ENCODE assay signal across 12 mouse cellular contexts in the genomic region with DNA sequence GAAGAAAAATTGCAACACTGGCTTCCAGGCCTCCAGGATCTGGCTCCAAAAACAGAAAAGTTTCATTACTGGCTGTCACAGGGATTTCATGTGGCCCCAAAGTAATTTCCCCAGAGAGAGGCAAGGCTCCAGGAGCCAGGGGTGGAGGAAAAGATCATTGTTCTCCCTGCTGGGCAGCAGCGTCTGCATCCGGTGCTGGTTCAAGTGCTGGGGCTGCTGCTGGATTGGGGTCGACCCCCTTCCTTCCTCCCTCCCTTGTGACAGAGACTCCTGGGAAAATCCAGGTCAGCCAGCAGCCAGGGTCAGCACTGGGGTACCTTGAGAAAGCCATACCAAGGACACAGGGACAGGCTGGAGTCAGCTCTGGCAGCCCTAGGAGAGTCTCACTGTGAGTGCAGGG.
A peak's percentile ranks its signal among the peaks of the same experiment; 100 is the strongest.
DNase-seq lines count a peak whose midpoint lies in the region; ATAC-seq and TF ChIP-seq lines count a peak whose summit lies in the region.
"Had no signal": no experiment of that assay in that cellular context is flagged by ENCODE, and none has a peak within 500 bp of the region (broad histone marks: within the 10 kb centered on the region; RNA-seq: fewer than 3 reads in every experiment).

No protein-coding gene starts in this region.

- H3K27me3 ChIP-seq in lung, postnatal 0 days (replicated peaks; ENCODE audit: insufficient read depth, low read length) = no peaks in the 10 kb centered on the region
- H3K27me3 ChIP-seq in hindbrain, embryonic 14.5 days (ENCODE audit: control insufficient read depth, insufficient read depth, low read length) = no peaks in the 10 kb centered on the region

- TF ChIP-seq EP300 in lung, postnatal 0 days (IDR thresholded peaks at IDR 0.05) = no peak

- no peak overlapping the region for H3K4me2 ChIP-seq in lung, postnatal 0 days (replicated peaks; ENCODE audit: low read depth, low read length)
- no peak overlapping the region for H3K4me2 ChIP-seq in hindbrain, embryonic 14.5 days (replicated peaks)

- H3K4me1 ChIP-seq in lung, postnatal 0 days (ENCODE audit: insufficient read depth, low read depth, low read length) = no peaks in the 10 kb centered on the region
- H3K4me1 ChIP-seq in hindbrain, embryonic 14.5 days (replicated peaks; ENCODE audit: control insufficient read depth, insufficient read depth, low read length) = no peaks in the 10 kb centered on the region

- peak; percentile 30 for DNase-seq in gastrocnemius, adult 2 months
- no peak for DNase-seq in gastrocnemius, postnatal 4 days (ENCODE audit: low spot score in 2 of 2)
- DNase-seq in lung, postnatal 0 days (ENCODE audit: low spot score) = peak; percentile 16
- no peak for DNase-seq in lung, postnatal 14 days
- DNase-seq in heart, postnatal 14 days = peak; percentile 19 to 24
- no peak for DNase-seq in ovary, postnatal 36 days (ENCODE audit: low spot score)
- DNase-seq in hindbrain, embryonic 14.5 days (ENCODE audit: low spot score) = no peak
- no peak for DNase-seq in adrenal gland, adult (ENCODE audit: inconsistent age in 2 of 2, low spot score in 1 of 2)
- DNase-seq: gastrocnemius, postnatal 14 days; retina, postnatal 1 day had no signal

- H3K27ac ChIP-seq in gastrocnemius, adult 2 months = no peak overlapping the region
- H3K27ac ChIP-seq in lung, postnatal 0 days (ENCODE audit: low read length) = no peak overlapping the region
- no peak overlapping the region for H3K27ac ChIP-seq in hindbrain, embryonic 14.5 days
- H3K27ac ChIP-seq: macrophage had no signal

- TF ChIP-seq CTCF in gastrocnemius, adult 2 months (IDR thresholded peaks at IDR 0.05) = no peak
- no peak for TF ChIP-seq CTCF in lung, postnatal 0 days (IDR thresholded peaks at IDR 0.05)

- no peak overlapping the region for H3K9ac ChIP-seq in lung, postnatal 0 days (replicated peaks; ENCODE audit: low read depth)
- H3K9ac ChIP-seq in hindbrain, embryonic 14.5 days = no peak overlapping the region

- ATAC-seq in lung, postnatal 0 days = no peak
- ATAC-seq in hindbrain, embryonic 14.5 days (ENCODE audit: low FRiP score) = no peak
- ATAC-seq: Patski had no signal

- 12% methylated on average over 3 of the region's 3 CpGs for WGBS in lung, postnatal 0 days
- 18% methylated on average over 3 of the region's 3 CpGs for WGBS in hindbrain, embryonic 14.5 days

- no peak overlapping the region for H3K4me3 ChIP-seq in gastrocnemius, adult 2 months
- no peak overlapping the region for H3K4me3 ChIP-seq in lung, postnatal 0 days (ENCODE audit: low read depth, low read length)
- H3K4me3 ChIP-seq in hindbrain, embryonic 14.5 days (replicated peaks; ENCODE audit: low read length) = no peak overlapping the region

- intact Hi-C loops in gastrocnemius, adult 2 months (cut with DNase I) = no loop called here
- intact Hi-C loops in heart, postnatal 14 days (cut with DNase I) = no loop called here

- no peaks in the 10 kb centered on the region for H3K36me3 ChIP-seq in lung, postnatal 0 days (ENCODE audit: insufficient read depth, low read length)
- H3K36me3 ChIP-seq in hindbrain, embryonic 14.5 days (replicated peaks; ENCODE audit: control insufficient read depth, insufficient read depth) = no peaks in the 10 kb centered on the region

- no peaks in the 10 kb centered on the region for H3K9me3 ChIP-seq in lung, postnatal 0 days (ENCODE audit: low read length)
- no peaks in the 10 kb centered on the region for H3K9me3 ChIP-seq in hindbrain, embryonic 14.5 days (ENCODE audit: control insufficient read depth, low read length)

Comparison
In these comparisons a context has a peak if more than half of its experiments do, and no peak if none do; other contexts are left out.
1. DNase-seq: peak in gastrocnemius, adult 2 months (single experiment), lung, postnatal 0 days (single experiment) and heart, postnatal 14 days (2 of 2); none in gastrocnemius, postnatal 4 days (0 of 2), lung, postnatal 14 days (single experiment), ovary, postnatal 36 days (single experiment), hindbrain, embryonic 14.5 days (single experiment) and adrenal gland, adult (0 of 2).